Mouse (Mus musculus) ES-E14 (cell line): Measurements from ENCODE around the gene Slc9a8. TPM values are rescaled to one million over a fixed set of nuclear protein-coding genes. Genes with fewer than 3 reads are reported as not detected.

Source experiments
- DNase-seq: peaks from one replicate; pipeline ENCODE4 v3.0.0-alpha.2; 2013; ENCODE audit warnings: low read depth, low spot score
- H3K27ac ChIP-seq: 2 replicates; pipeline ENCODE4 v1.5.1; 2012; ENCODE audit warnings: low read depth, mild to moderate bottlenecking, low read length, moderate library complexity, mixed read lengths; ENCODE audit not compliant: poor library complexity, insufficient read depth, severe bottlenecking
- H3K36me3 ChIP-seq: 2 replicates; pipeline ENCODE4 v1.6.1; 2012; ENCODE audit warnings: mild to moderate bottlenecking, low read length, moderate library complexity, mixed read lengths; ENCODE audit not compliant: control insufficient read depth, poor library complexity, insufficient read depth, severe bottlenecking
- H3K4me1 ChIP-seq, 2 experiments: fragments of 150-350 bp in 1 of 2; sonication (generic) in 1 of 2; 2 replicates each; pipeline ENCODE4 v1.6.1; 2012; ENCODE audit warnings: low read length in 2 of 2, mild to moderate bottlenecking in 1 of 2, mixed read lengths in 1 of 2; ENCODE audit not compliant: control insufficient read depth in 2 of 2, insufficient read depth in 2 of 2, poor library complexity in 1 of 2
- H3K4me3 ChIP-seq, 2 experiments: fragments of 150-350 bp in 1 of 2; sonication (generic) in 1 of 2; 2 replicates each; pipeline ENCODE4 v1.5.1; 2012; ENCODE audit warnings: low read length in 2 of 2, low read depth in 1 of 2, mild to moderate bottlenecking in 1 of 2, mixed read lengths in 1 of 2; ENCODE audit not compliant: insufficient read depth in 1 of 2, poor library complexity in 1 of 2, severe bottlenecking in 1 of 2
- H3K9ac ChIP-seq: 2 replicates; pipeline ENCODE4 v1.6.1; 2012; ENCODE audit warnings: low read depth, mild to moderate bottlenecking, low read length, mixed read lengths; ENCODE audit not compliant: poor library complexity, insufficient read depth, severe bottlenecking
- H3K9me3 ChIP-seq: fragments of 150-350 bp; sonication (generic); 2 replicates; pipeline ENCODE4 v1.6.1; 2012; ENCODE audit warnings: low read depth, mild to moderate bottlenecking, low read length; ENCODE audit not compliant: control insufficient read depth, insufficient read depth
- CHD2 ChIP-seq: IDR thresholded peaks from 2 replicates; pipeline ENCODE4 v1.6.1; 2014; ENCODE audit warnings: mild to moderate bottlenecking, low read depth, low read length, inconsistent platforms
- HCFC1 ChIP-seq: IDR thresholded peaks from 2 replicates; pipeline ENCODE4 v1.6.1; 2012; ENCODE audit warnings: low read length, inconsistent platforms, borderline replicate concordance; ENCODE audit not compliant: insufficient read depth
- MAFK ChIP-seq: IDR thresholded peaks from 2 replicates; pipeline ENCODE4 v1.6.1; 2014; ENCODE audit warnings: mild to moderate bottlenecking, low read depth, low read length, inconsistent platforms; ENCODE audit not compliant: insufficient read depth
- ZC3H11A ChIP-seq: IDR thresholded peaks from 2 replicates; pipeline ENCODE4 v1.6.1; 2012; ENCODE audit warnings: low read depth, mild to moderate bottlenecking, inconsistent platforms, low read length, borderline replicate concordance
- ZNF384 ChIP-seq: IDR thresholded peaks from 2 replicates; pipeline ENCODE4 v1.6.1; 2012; ENCODE audit warnings: low read depth, low read length, inconsistent platforms
- in situ Hi-C, 2 experiments: fragments of 600-800 bp; cut with MboI; formaldehyde crosslinking; loops; one replicate each; pipeline ENCODE4 v1.15.1; 2025; ENCODE audit warnings: low sequenced_read_pairs in 2 of 2, inconsistent platforms in 1 of 2; ENCODE audit not compliant: unreplicated experiment in 2 of 2
- total RNA-seq: library from RNA; depleted of rRNA; stranded (reverse); fragments of 300-350 nt; gene quantifications from 2 replicates; pipeline ENCODE4 v1.2.3, GENCODE M21; 2012

Slc9a8 gene
- total RNA-seq, 1 experiment = 38.6 TPM

GRCm38 (mm10) chr2:167429596-167429995, 8.1 kb downstream of the Slc9a8 start:
- H3K36me3 ChIP-seq = peaks cover 36% of the 10 kb centered on the region

DNA sequence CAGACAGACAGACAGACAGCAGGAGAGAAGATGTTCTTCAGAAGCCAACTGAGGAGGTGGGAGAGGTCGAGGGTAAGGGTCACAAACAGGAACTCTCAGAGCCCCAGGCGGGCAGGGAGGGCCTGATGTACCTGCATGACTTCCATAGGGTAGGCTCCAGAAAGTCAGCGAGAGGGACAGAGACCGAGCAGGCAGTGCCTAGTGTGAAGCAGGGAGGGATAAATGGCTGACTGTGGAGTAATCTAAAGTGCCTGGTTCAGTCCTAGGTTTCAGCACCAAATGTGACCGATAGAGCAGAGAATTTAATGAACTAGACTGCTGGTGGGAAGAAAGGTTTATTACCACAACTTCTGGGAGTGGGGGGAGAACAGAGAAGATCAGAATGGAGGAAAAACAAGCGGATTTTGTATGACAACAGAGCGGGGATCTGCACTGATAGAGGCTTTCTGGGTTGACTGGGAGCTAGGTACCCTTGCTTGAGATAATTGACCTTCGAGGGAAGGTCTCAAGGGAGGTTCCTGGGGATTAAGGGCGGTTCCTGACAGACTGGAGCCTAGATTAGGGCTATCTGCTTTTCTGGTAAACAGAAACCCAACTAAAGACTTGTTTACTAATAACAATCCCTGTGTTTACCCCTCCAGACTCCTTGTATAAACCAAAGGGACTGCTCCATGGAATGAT, 9.4 kb downstream of the Slc9a8 start:
- no peak for TF ChIP-seq ZNF384
- DNase-seq = no peak
- Histone ChIP-seq H3K4me1 (peaks cover 3 to 4% of the 10 kb centered on the region in 2 experiments; a peak in 2 of 4 replicates), H3K4me3 (no peak overlapping the region), H3K36me3 (peaks cover 29% of the 10 kb centered on the region), H3K9ac (peak overlapping the region; percentile 5; the same call in 1 of the 2 replicates), H3K9me3 (no peaks in the 10 kb centered on the region), H3K27ac (peak overlapping the region; percentile 74)
- in situ Hi-C loops = no loop called here

More at GRCm38 (mm10) chr2:167429596-167429995, 8.1 kb downstream of the Slc9a8 start:
- TF ChIP-seq HCFC1 (no peak), ZC3H11A (no peak), ZNF384 (no peak), CHD2 (no peak), MAFK (no peak)
- in situ Hi-C loops = no loop called here
- Histone ChIP-seq H3K27ac (no peak overlapping the region; the same call in 1 of the 2 replicates), H3K9ac (no peak overlapping the region), H3K4me1 (peaks cover 3 to 4% of the 10 kb centered on the region in 2 experiments; a peak in 2 of 4 replicates), H3K4me3 (no peak overlapping the region), H3K9me3 (no peaks in the 10 kb centered on the region)
- no peak for DNase-seq

- H3K9ac ChIP-seq = peak overlapping the region; percentile 35; the same call in 1 of the 2 replicates
- no peaks in the 10 kb centered on the region for H3K9me3 ChIP-seq
- H3K4me3 ChIP-seq = no peak overlapping the region
- no peak for DNase-seq
- peaks cover 25% of the 10 kb centered on the region for H3K36me3 ChIP-seq
- H3K4me1 ChIP-seq = peaks cover 3 to 4% of the 10 kb centered on the region in 2 experiments; a peak in 2 of 4 replicates
- in situ Hi-C loops = no loop called here
- peak overlapping the region; percentile 70 for H3K27ac ChIP-seq
- TF ChIP-seq ZC3H11A (no peak), ZNF384 (no peak), CHD2 (no peak), HCFC1 (no peak), MAFK (no peak)
Measured at GRCm38 (mm10) chr2:167431418-167431776, 9.9 kb downstream of the Slc9a8 start.

DNA sequence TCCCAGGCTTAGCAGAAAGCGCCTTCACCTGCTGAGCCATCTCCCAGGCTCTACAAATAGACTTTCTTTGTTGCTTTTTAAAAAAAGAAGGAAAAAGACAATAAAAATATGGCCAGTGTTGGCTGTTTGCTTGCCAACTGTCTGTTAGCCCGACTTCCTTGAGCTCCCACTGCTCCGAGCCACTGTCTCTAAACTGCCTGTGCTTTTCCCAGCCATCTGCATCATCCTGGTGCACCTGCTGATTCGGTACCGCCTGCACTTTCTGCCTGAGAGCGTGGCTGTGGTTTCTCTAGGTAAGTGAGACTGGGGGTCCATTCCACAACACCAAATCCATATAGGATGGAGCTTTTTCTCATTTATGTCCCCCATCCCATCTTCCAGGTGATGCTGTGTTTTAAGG, 13.1 kb downstream of the Slc9a8 start:
- Histone ChIP-seq H3K27ac (no peak overlapping the region), H3K9me3 (no peaks in the 10 kb centered on the region), H3K4me1 (peaks cover 3 to 4% of the 10 kb centered on the region in 2 experiments; a peak in 1 of 4 replicates), H3K9ac (no peak overlapping the region), H3K4me3 (no peak overlapping the region), H3K36me3 (peaks cover 19% of the 10 kb centered on the region)
- TF ChIP-seq MAFK (no peak), CHD2 (no peak), ZNF384 (no peak), HCFC1 (no peak), ZC3H11A (no peak)
- in situ Hi-C loops = no loop called here
- DNase-seq = no peak

DNA sequence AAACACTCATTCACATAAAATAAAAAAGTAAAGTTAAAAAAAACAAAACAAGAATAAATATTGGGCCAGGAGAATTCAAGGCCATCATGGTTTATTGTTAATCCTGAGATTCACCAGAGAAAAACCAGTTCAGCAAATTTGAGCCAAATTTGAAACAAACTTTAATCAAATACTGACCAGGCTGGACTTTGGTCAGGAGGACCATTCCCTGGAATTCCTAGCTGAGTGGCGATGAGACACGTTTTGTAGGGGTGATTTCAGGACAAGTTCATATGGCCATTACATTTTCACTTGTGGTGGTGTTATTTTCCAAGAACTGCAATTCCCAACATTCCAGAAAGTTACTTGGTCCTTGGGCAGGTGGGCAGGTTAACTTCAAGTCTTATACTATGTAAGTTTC, 14.1 kb downstream of the Slc9a8 start:
- no peak for DNase-seq
- no peak for TF ChIP-seq HCFC1
- TF ChIP-seq ZNF384 = no peak
- TF ChIP-seq CHD2 = no peak
- TF ChIP-seq MAFK = no peak
- no peak for TF ChIP-seq ZC3H11A
- peaks cover 0 to 3% of the 10 kb centered on the region in 2 experiments; a peak in 1 of 4 replicates for H3K4me1 ChIP-seq
- H3K9me3 ChIP-seq = no peaks in the 10 kb centered on the region
- no peak overlapping the region for H3K27ac ChIP-seq
- H3K9ac ChIP-seq = no peak overlapping the region
- H3K4me3 ChIP-seq = no peak overlapping the region
- H3K36me3 ChIP-seq = peaks cover 21% of the 10 kb centered on the region
- in situ Hi-C loops = no loop called here
